In the genomic region with DNA sequence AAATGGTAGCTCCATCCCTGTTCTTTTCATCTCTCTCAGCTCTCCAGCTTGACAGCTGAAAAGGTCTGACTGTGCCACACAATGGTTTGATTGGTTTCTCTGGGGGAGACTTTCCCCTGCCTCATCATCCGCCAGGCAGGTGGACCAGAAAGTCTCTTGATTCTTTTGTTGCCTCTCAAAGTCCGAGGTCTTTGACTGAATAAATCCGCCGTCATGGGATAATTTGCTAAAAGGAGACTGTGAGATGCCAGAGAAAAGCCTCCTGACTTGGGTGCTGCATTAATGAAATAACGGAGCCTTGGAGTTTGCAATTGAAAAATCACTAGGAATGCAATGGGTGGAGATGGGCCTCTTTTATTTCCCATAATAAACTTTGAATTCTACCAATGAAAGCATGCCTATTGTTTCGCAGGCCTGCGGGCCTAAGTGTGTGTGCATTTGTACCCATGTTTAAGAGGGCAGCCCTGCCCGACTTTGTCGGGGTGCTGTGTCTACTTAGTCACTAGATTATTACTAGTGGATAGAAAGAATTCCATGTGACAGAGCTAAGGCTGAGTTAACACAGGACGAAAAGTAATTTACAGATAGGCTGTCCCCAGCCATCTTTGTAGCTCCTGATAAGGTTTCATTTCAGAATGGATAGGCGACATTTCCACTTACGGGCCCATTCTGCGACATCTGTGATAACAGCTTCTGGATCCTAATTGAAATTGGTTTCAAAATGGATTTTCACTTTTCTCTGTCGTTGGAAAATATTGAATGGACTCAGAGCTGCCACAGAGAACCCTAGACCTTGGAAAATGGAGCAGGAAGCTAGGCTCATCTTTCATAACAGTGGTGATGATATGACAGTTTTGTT, we compare ENCODE assay signal across 14 mouse cellular contexts. TPM values are rescaled to one million over a fixed set of nuclear protein-coding genes. Genes with fewer than 3 reads are reported as not detected.
DNase-seq lines count a peak whose midpoint lies in the region; ATAC-seq and TF ChIP-seq lines count a peak whose summit lies in the region.
"Had no signal": no experiment of that assay in that cellular context is flagged by ENCODE, and none has a peak within 500 bp of the region (broad histone marks: within the 10 kb centered on the region; RNA-seq: fewer than 3 reads in every experiment).

No protein-coding gene starts in this region.

- peak overlapping the region; percentile 33; the same call in 1 of the 2 replicates for H3K4me2 ChIP-seq in forebrain, embryonic 11.5 days (ENCODE audit: low read depth, low read length, severe bottlenecking)
- peak overlapping the region; percentile 30 for H3K4me2 ChIP-seq in hindbrain, embryonic 11.5 days (replicated peaks; ENCODE audit: low read depth, low read length)
- peak overlapping the region; percentile 42 for H3K4me2 ChIP-seq in midbrain, embryonic 12.5 days (replicated peaks)
- H3K4me2 ChIP-seq in neural tube, embryonic 14.5 days (ENCODE audit: low read depth, low read length): peak overlapping the region; percentile 24; the same call in 1 of the 2 replicates
- H3K4me2 ChIP-seq: embryonic facial prominence, embryonic 13.5 days; heart, embryonic 13.5 days; liver, embryonic 15.5 days had no signal

- H3K9me3 ChIP-seq in forebrain, embryonic 11.5 days (ENCODE audit: control insufficient read depth, low read length): no peaks in the 10 kb centered on the region
- no peaks in the 10 kb centered on the region for H3K9me3 ChIP-seq in hindbrain, embryonic 11.5 days (ENCODE audit: control insufficient read depth, low read length)
- H3K9me3 ChIP-seq in midbrain, embryonic 12.5 days: no peaks in the 10 kb centered on the region
- no peaks in the 10 kb centered on the region for H3K9me3 ChIP-seq in neural tube, embryonic 14.5 days (ENCODE audit: control insufficient read depth, low read length)
- H3K9me3 ChIP-seq: embryonic facial prominence, embryonic 13.5 days; heart, embryonic 13.5 days; liver, embryonic 15.5 days had no signal

- peak overlapping the region; percentile 20; the same call in 1 of the 2 replicates for H3K9ac ChIP-seq in forebrain, embryonic 11.5 days (ENCODE audit: low read length)
- 0 out of 2 replicates have a peak overlapping the region, but pooled peaks have one; percentile 11 for H3K9ac ChIP-seq in hindbrain, embryonic 11.5 days (ENCODE audit: low read depth, low read length)
- no peak overlapping the region for H3K9ac ChIP-seq in midbrain, embryonic 12.5 days (replicated peaks)
- H3K9ac ChIP-seq in neural tube, embryonic 14.5 days (replicated peaks; ENCODE audit: low read depth, low read length): no peak overlapping the region
- H3K9ac ChIP-seq: embryonic facial prominence, embryonic 13.5 days; heart, embryonic 13.5 days; liver, embryonic 15.5 days had no signal

- peak; percentile 66 for ATAC-seq in forebrain, embryonic 11.5 days (replicated peaks; ENCODE audit: low FRiP score)
- ATAC-seq in hindbrain, embryonic 11.5 days (ENCODE audit: low FRiP score): peak; percentile 86
- ATAC-seq in midbrain, embryonic 12.5 days (ENCODE audit: low FRiP score, low read depth): peak; percentile 84
- ATAC-seq in neural tube, embryonic 14.5 days (ENCODE audit: low read depth): peak; percentile 54

- peak overlapping the region; percentile 81 for H3K27ac ChIP-seq in forebrain, embryonic 11.5 days (ENCODE audit: low read depth, low read length)
- peak overlapping the region; percentile 48 for H3K27ac ChIP-seq in hindbrain, embryonic 11.5 days (ENCODE audit: low read depth, low read length)
- H3K27ac ChIP-seq in midbrain, embryonic 12.5 days (replicated peaks): peak overlapping the region; percentile 81
- no peak overlapping the region for H3K27ac ChIP-seq in neural tube, embryonic 14.5 days (ENCODE audit: low read depth, low read length)
- no peak overlapping the region for H3K27ac ChIP-seq in layer of hippocampus, adult 2 months
- H3K27ac ChIP-seq in gastrocnemius, adult 2 months: no peak overlapping the region
- H3K27ac ChIP-seq: embryonic facial prominence, embryonic 13.5 days; heart, embryonic 13.5 days; liver, embryonic 15.5 days had no signal

- H3K4me1 ChIP-seq in forebrain, embryonic 11.5 days (replicated peaks; ENCODE audit: control insufficient read depth, insufficient read depth, low read length): peaks cover 29% of the 10 kb centered on the region
- peaks cover 8% of the 10 kb centered on the region for H3K4me1 ChIP-seq in hindbrain, embryonic 11.5 days (replicated peaks; ENCODE audit: control insufficient read depth, insufficient read depth, low read length)
- peaks cover 53% of the 10 kb centered on the region for H3K4me1 ChIP-seq in midbrain, embryonic 12.5 days
- 0 out of 2 replicates have a peak, but pooled peaks cover 6% of the 10 kb centered on the region for H3K4me1 ChIP-seq in neural tube, embryonic 14.5 days (ENCODE audit: control insufficient read depth, insufficient read depth, low read length)
- H3K4me1 ChIP-seq: liver, embryonic 15.5 days had no signal

- H3K4me3 ChIP-seq in forebrain, embryonic 11.5 days (ENCODE audit: low read depth, low read length): no peak overlapping the region
- no peak overlapping the region for H3K4me3 ChIP-seq in hindbrain, embryonic 11.5 days (ENCODE audit: low read depth, low read length)
- peak overlapping the region; percentile 9; the same call in 1 of the 2 replicates for H3K4me3 ChIP-seq in midbrain, embryonic 12.5 days
- H3K4me3 ChIP-seq in neural tube, embryonic 14.5 days (ENCODE audit: low read depth, low read length): no peak overlapping the region
- H3K4me3 ChIP-seq in layer of hippocampus, adult 2 months: no peak overlapping the region
- H3K4me3 ChIP-seq in gastrocnemius, adult 2 months: no peak overlapping the region
- H3K4me3 ChIP-seq: embryonic facial prominence, embryonic 13.5 days; heart, embryonic 13.5 days; liver, embryonic 15.5 days had no signal

- H3K27me3 ChIP-seq in forebrain, embryonic 11.5 days (ENCODE audit: control insufficient read depth, insufficient read depth, low read length): no peaks in the 10 kb centered on the region
- H3K27me3 ChIP-seq in hindbrain, embryonic 11.5 days (ENCODE audit: control insufficient read depth, insufficient read depth, low read length): no peaks in the 10 kb centered on the region
- no peaks in the 10 kb centered on the region for H3K27me3 ChIP-seq in midbrain, embryonic 12.5 days
- no peaks in the 10 kb centered on the region for H3K27me3 ChIP-seq in neural tube, embryonic 14.5 days (ENCODE audit: control insufficient read depth, insufficient read depth, low read length)
- H3K27me3 ChIP-seq: CH12.LX; embryonic facial prominence, embryonic 13.5 days; heart, embryonic 13.5 days; liver, embryonic 15.5 days had no signal

- DNase-seq in forebrain, embryonic 11.5 days (ENCODE audit: low spot score): no peak
- peak; percentile 59 for DNase-seq in hindbrain, embryonic 11.5 days (ENCODE audit: low spot score)
- no peak for DNase-seq in thymus, adult 18-20 months
- DNase-seq in layer of hippocampus, adult 2 months (ENCODE audit: low spot score in 2 of 2): no peak
- DNase-seq in gastrocnemius, adult 2 months: no peak
- DNase-seq: cerebellum, adult 9-10 months; gastrocnemius, postnatal 14 days had no signal

- no peaks in the 10 kb centered on the region for H3K36me3 ChIP-seq in forebrain, embryonic 11.5 days (ENCODE audit: control insufficient read depth, insufficient read depth, low read length)
- no peaks in the 10 kb centered on the region for H3K36me3 ChIP-seq in hindbrain, embryonic 11.5 days (ENCODE audit: control insufficient read depth, insufficient read depth, low read length)
- no peaks in the 10 kb centered on the region for H3K36me3 ChIP-seq in midbrain, embryonic 12.5 days
- no peaks in the 10 kb centered on the region for H3K36me3 ChIP-seq in neural tube, embryonic 14.5 days (ENCODE audit: control insufficient read depth, insufficient read depth, low read length)
- H3K36me3 ChIP-seq: embryonic facial prominence, embryonic 13.5 days; heart, embryonic 13.5 days; liver, embryonic 15.5 days had no signal

- 17% methylated on average over 14 of the region's 14 CpGs for whole genome bisulfite sequencing in forebrain, embryonic 11.5 days
- WGBS in hindbrain, embryonic 11.5 days: 37% methylated on average over 14 of the region's 14 CpGs
- 28% methylated on average over 14 of the region's 14 CpGs for WGBS in midbrain, embryonic 12.5 days
- WGBS in neural tube, embryonic 14.5 days: 17% methylated on average over 14 of the region's 14 CpGs

- intact Hi-C loops in gastrocnemius, adult 2 months (cut with DNase I): no loop called here

- TF ChIP-seq CTCF in layer of hippocampus, adult 2 months (conservative IDR thresholded peaks at IDR 0.05): no peak
- no peak for TF ChIP-seq CTCF in gastrocnemius, adult 2 months (IDR thresholded peaks at IDR 0.05)

RNA-seq across cellular contexts. Expression of gene Gli3, which starts 23.2 kb away (rescaled TPM):
- 67.0 and 68.0 TPM in 2 replicates for polyA plus RNA-seq in forebrain, embryonic 11.5 days (2014; fragmentation: Nextera tagmentation; extraction: Ambion mirVana)
- 31.0 and 34.5 TPM in 2 replicates for polyA plus RNA-seq in hindbrain, embryonic 11.5 days (2014; fragmentation: Nextera tagmentation; extraction: Ambion mirVana)
- 40.8 and 41.1 TPM in 2 replicates for polyA plus RNA-seq in midbrain, embryonic 12.5 days (2016; fragmentation: Nextera tagmentation; extraction: Ambion mirVana)
- polyA plus RNA-seq in neural tube, embryonic 14.5 days (2014; fragmentation: Nextera tagmentation; extraction: Ambion mirVana): 2.4 and 3.5 TPM in 2 replicates
- 10 to 100 TPM in 1 of 2 experiments, 1 to 10 TPM in 1; 9.6 to 10.1 TPM for total RNA-seq in layer of hippocampus, adult 2 months (2021)
- 1 to 10 TPM; 1.4 TPM for total RNA-seq in gastrocnemius, adult 2 months (2021)
- total RNA-seq: CH12.LX; monocyte, adult 5-6 weeks had no signal

Comparison
In these comparisons a context has a peak if more than half of its experiments do, and no peak if none do; other contexts are left out.
1. H3K27ac ChIP-seq: peak in forebrain, embryonic 11.5 days (single experiment), hindbrain, embryonic 11.5 days (single experiment) and midbrain, embryonic 12.5 days (single experiment); none in neural tube, embryonic 14.5 days (single experiment), layer of hippocampus, adult 2 months (single experiment) and gastrocnemius, adult 2 months (single experiment).
2. H3K9ac ChIP-seq: peak in forebrain, embryonic 11.5 days (single experiment) and hindbrain, embryonic 11.5 days (single experiment); none in midbrain, embryonic 12.5 days (single experiment) and neural tube, embryonic 14.5 days (single experiment).
3. Peak in every context shown above with its lines, with median percentiles within 50 percentile points of each other: ATAC-seq and H3K4me2 ChIP-seq.